Mouse (Mus musculus): ENCODE measurements around the gene Ypel2. TPM values are rescaled to one million over a fixed set of nuclear protein-coding genes. Genes with fewer than 3 reads are reported as not detected.

The Ypel2 gene
- polyA plus RNA-seq, 1 experiment from 2014 or later: 16.8 TPM

GRCm38 (mm10) chr11:86971057-86971753 is 22.3 kb downstream of the Ypel2 start:
- H3K4me1 ChIP-seq (ENCODE audit: control insufficient read depth, insufficient read depth, low read length): peaks cover 21% of the 10 kb centered on the region; the same call in 1 of the 2 replicates
- H3K4me2 ChIP-seq: no peak overlapping the region
- H3K4me3 ChIP-seq (ENCODE audit: low read depth, low read length): no peak overlapping the region
- no peak for ATAC-seq (replicated peaks; ENCODE audit: insufficient number of reproducible peaks, low FRiP score, low TSS enrichment)
- H3K9me3 ChIP-seq (replicated peaks; ENCODE audit: control insufficient read depth, low read length): no peaks in the 10 kb centered on the region
- H3K27ac ChIP-seq (ENCODE audit: low read depth, low read length): no peak overlapping the region
- H3K27me3 ChIP-seq (ENCODE audit: control insufficient read depth, insufficient read depth, low read length): no peaks in the 10 kb centered on the region
- H3K36me3 ChIP-seq (ENCODE audit: control insufficient read depth, insufficient read depth, low read length): peaks cover 8% of the 10 kb centered on the region; the same call in 1 of the 2 replicates
- 70% methylated on average over 7 of the region's 7 CpGs for whole genome bisulfite sequencing (ENCODE audit: insufficient replicate concordance)
- no peak overlapping the region for H3K9ac ChIP-seq (ENCODE audit: low read depth, low read length)

DNA sequence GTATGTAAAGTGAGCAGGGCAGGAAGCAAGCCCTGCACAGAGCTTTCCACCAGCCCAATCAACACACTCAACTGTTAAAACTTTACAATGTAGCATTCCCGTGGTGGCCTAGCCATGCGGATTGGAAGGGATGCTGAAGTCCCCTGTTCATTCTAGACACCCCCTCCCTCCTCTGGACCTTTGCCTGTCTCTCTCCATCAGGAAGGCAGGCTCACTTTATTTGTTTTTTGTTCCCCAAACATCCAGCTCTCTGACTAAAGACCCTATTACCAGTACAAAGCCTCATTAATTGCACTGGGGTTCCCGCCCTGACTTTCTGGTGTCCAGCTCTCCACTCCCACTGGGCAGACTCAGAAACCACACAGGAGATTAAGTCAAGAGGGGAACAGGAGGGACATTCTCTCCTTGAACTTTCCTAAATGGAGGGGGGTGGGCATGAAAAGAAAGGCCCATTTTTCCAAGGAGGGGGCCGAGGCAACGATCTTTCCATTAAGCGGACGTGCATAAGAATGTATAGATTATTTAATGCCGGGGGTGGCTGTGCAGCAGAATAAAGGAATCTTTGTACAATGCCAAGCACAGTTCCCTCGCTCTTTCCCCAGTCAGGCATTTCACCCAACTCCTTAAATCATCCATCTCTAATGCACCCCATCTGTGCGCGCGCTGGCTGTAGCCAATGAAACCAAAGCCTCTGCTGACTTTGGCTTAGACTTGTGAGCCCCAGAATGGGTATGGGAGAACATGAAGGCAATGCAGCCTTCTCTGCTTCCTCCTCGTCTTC is 24.3 kb downstream of the Ypel2 start:
- Histone ChIP-seq H3K4me2 (no peak overlapping the region), H3K4me1 (ENCODE audit: control insufficient read depth, insufficient read depth, low read length) (peaks cover 29% of the 10 kb centered on the region), H3K27me3 (ENCODE audit: control insufficient read depth, insufficient read depth, low read length) (no peaks in the 10 kb centered on the region), H3K9me3 (replicated peaks; ENCODE audit: control insufficient read depth, low read length) (no peaks in the 10 kb centered on the region), H3K9ac (ENCODE audit: low read depth, low read length) (no peak overlapping the region), H3K4me3 (ENCODE audit: low read depth, low read length) (no peak overlapping the region), H3K36me3 (ENCODE audit: control insufficient read depth, insufficient read depth, low read length) (peaks cover 8% of the 10 kb centered on the region; the same call in 1 of the 2 replicates), H3K27ac (ENCODE audit: low read depth, low read length) (peak overlapping the region; percentile 31; the same call in 1 of the 2 replicates)
- ATAC-seq (replicated peaks; ENCODE audit: insufficient number of reproducible peaks, low FRiP score, low TSS enrichment): no peak
- 74% methylated on average over 13 of the region's 13 CpGs for WGBS (ENCODE audit: insufficient replicate concordance)

GRCm38 (mm10) chr11:86967506-86967905 is 26.0 kb downstream of the Ypel2 start:
- no peaks in the 10 kb centered on the region for H3K9me3 ChIP-seq (replicated peaks; ENCODE audit: control insufficient read depth, low read length)
- H3K4me3 ChIP-seq (ENCODE audit: low read depth, low read length): no peak overlapping the region
- peaks cover 40% of the 10 kb centered on the region for H3K4me1 ChIP-seq (ENCODE audit: control insufficient read depth, insufficient read depth, low read length)
- 81% methylated on average over 9 of the region's 9 CpGs for WGBS (ENCODE audit: insufficient replicate concordance)
- H3K36me3 ChIP-seq (ENCODE audit: control insufficient read depth, insufficient read depth, low read length): peaks cover 8% of the 10 kb centered on the region; the same call in 1 of the 2 replicates
- ATAC-seq (replicated peaks; ENCODE audit: insufficient number of reproducible peaks, low FRiP score, low TSS enrichment): no peak
- no peaks in the 10 kb centered on the region for H3K27me3 ChIP-seq (ENCODE audit: control insufficient read depth, insufficient read depth, low read length)
- H3K9ac ChIP-seq (ENCODE audit: low read depth, low read length): no peak overlapping the region
- no peak overlapping the region for H3K4me2 ChIP-seq
- no peak overlapping the region for H3K27ac ChIP-seq (ENCODE audit: low read depth, low read length)

- Histone ChIP-seq H3K27me3 (ENCODE audit: control insufficient read depth, insufficient read depth, low read length) (no peaks in the 10 kb centered on the region), H3K4me2 (no peak overlapping the region), H3K4me3 (ENCODE audit: low read depth, low read length) (no peak overlapping the region), H3K36me3 (ENCODE audit: control insufficient read depth, insufficient read depth, low read length) (peaks cover 8% of the 10 kb centered on the region; the same call in 1 of the 2 replicates), H3K9ac (ENCODE audit: low read depth, low read length) (no peak overlapping the region), H3K4me1 (ENCODE audit: control insufficient read depth, insufficient read depth, low read length) (peaks cover 48% of the 10 kb centered on the region), H3K27ac (ENCODE audit: low read depth, low read length) (no peak overlapping the region), H3K9me3 (replicated peaks; ENCODE audit: control insufficient read depth, low read length) (no peaks in the 10 kb centered on the region)
- no peak for ATAC-seq (replicated peaks; ENCODE audit: insufficient number of reproducible peaks, low FRiP score, low TSS enrichment)
- WGBS (ENCODE audit: insufficient replicate concordance): 89% methylated on average over 3 of the region's 3 CpGs
These were observed 26.8 kb downstream of the Ypel2 start for GRCm38 (mm10) chr11:86966696-86967095.

DNA sequence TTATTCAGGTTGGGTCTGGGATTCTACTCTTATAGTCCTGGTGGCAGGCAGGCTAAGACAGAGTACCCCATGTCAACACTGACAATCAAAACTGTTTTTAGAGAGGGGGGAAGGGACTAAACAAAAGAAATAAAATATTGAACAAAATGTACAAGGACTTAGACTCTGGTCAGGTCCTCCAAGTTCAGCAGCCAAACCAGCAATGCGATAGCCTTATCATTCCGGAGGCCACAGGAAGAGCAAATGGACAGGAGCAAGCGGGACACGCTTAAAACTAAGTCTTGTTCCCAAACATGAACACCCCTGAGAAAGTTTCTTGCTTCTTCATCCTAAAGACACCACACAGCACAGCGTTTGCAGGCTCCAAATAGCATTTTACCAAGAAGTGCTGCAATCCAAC is 28.4 kb downstream of the Ypel2 start:
- Histone ChIP-seq H3K4me3 (ENCODE audit: low read depth, low read length) (no peak overlapping the region), H3K27me3 (ENCODE audit: control insufficient read depth, insufficient read depth, low read length) (no peaks in the 10 kb centered on the region), H3K36me3 (ENCODE audit: control insufficient read depth, insufficient read depth, low read length) (peaks cover 4% of the 10 kb centered on the region; the same call in 1 of the 2 replicates), H3K4me1 (ENCODE audit: control insufficient read depth, insufficient read depth, low read length) (peaks cover 64% of the 10 kb centered on the region), H3K27ac (ENCODE audit: low read depth, low read length) (no peak overlapping the region), H3K9ac (ENCODE audit: low read depth, low read length) (no peak overlapping the region), H3K4me2 (no peak overlapping the region), H3K9me3 (replicated peaks; ENCODE audit: control insufficient read depth, low read length) (no peaks in the 10 kb centered on the region)
- 57% methylated on average over 5 of the region's 5 CpGs for WGBS (ENCODE audit: insufficient replicate concordance)
- ATAC-seq (replicated peaks; ENCODE audit: insufficient number of reproducible peaks, low FRiP score, low TSS enrichment): no peak

GRCm38 (mm10) chr11:86963698-86964097 is 29.8 kb downstream of the Ypel2 start:
- Histone ChIP-seq H3K4me2 (no peak overlapping the region), H3K36me3 (ENCODE audit: control insufficient read depth, insufficient read depth, low read length) (peaks cover 4% of the 10 kb centered on the region; the same call in 1 of the 2 replicates), H3K4me3 (ENCODE audit: low read depth, low read length) (no peak overlapping the region), H3K27ac (ENCODE audit: low read depth, low read length) (peak overlapping the region; percentile 89), H3K27me3 (ENCODE audit: control insufficient read depth, insufficient read depth, low read length) (no peaks in the 10 kb centered on the region), H3K9ac (ENCODE audit: low read depth, low read length) (no peak overlapping the region), H3K9me3 (replicated peaks; ENCODE audit: control insufficient read depth, low read length) (no peaks in the 10 kb centered on the region), H3K4me1 (ENCODE audit: control insufficient read depth, insufficient read depth, low read length) (peaks cover 73% of the 10 kb centered on the region)
- ATAC-seq (replicated peaks; ENCODE audit: insufficient number of reproducible peaks, low FRiP score, low TSS enrichment): no peak
- 48% methylated on average over 10 of the region's 10 CpGs for WGBS (ENCODE audit: insufficient replicate concordance)

GRCm38 (mm10) chr11:86963027-86963426 is 30.5 kb downstream of the Ypel2 start:
- H3K4me1 ChIP-seq (ENCODE audit: control insufficient read depth, insufficient read depth, low read length): peaks cover 73% of the 10 kb centered on the region
- peaks cover 4% of the 10 kb centered on the region; the same call in 1 of the 2 replicates for H3K36me3 ChIP-seq (ENCODE audit: control insufficient read depth, insufficient read depth, low read length)
- no peaks in the 10 kb centered on the region for H3K9me3 ChIP-seq (replicated peaks; ENCODE audit: control insufficient read depth, low read length)
- ATAC-seq (replicated peaks; ENCODE audit: insufficient number of reproducible peaks, low FRiP score, low TSS enrichment): no peak
- H3K27me3 ChIP-seq (ENCODE audit: control insufficient read depth, insufficient read depth, low read length): no peaks in the 10 kb centered on the region
- peak overlapping the region; percentile 89 for H3K27ac ChIP-seq (ENCODE audit: low read depth, low read length)
- H3K9ac ChIP-seq (ENCODE audit: low read depth, low read length): no peak overlapping the region
- H3K4me2 ChIP-seq: no peak overlapping the region
- WGBS (ENCODE audit: insufficient replicate concordance): 16% methylated on average over 1 of the region's 1 CpGs
- H3K4me3 ChIP-seq (ENCODE audit: low read depth, low read length): no peak overlapping the region

DNA sequence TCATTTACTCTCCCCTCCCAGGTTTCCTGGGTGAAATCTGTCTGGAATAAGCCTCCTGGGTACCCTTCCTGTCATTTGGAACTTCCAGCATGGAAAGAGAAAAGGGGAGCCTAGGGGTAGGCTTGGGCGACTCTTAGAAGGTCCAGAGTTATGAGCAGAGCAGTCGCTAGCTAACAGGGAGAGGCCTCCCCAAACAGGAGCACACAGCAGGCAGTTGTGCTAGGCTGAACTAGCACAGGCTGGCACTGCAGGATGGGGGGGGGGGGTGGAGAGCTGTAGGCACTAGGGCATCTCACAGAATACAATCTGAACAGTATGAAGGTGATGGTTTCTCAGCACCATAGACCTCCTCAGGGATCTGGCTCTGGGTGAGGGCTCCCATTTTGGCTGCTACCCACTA is 31.1 kb downstream of the Ypel2 start:
- Histone ChIP-seq H3K9ac (ENCODE audit: low read depth, low read length) (0 out of 2 replicates have a peak overlapping the region, but pooled peaks have one; percentile 2), H3K4me3 (ENCODE audit: low read depth, low read length) (no peak overlapping the region), H3K4me2 (peak overlapping the region; percentile 44), H3K9me3 (replicated peaks; ENCODE audit: control insufficient read depth, low read length) (no peaks in the 10 kb centered on the region), H3K36me3 (ENCODE audit: control insufficient read depth, insufficient read depth, low read length) (0 out of 2 replicates have a peak, but pooled peaks cover 4% of the 10 kb centered on the region), H3K27me3 (ENCODE audit: control insufficient read depth, insufficient read depth, low read length) (no peaks in the 10 kb centered on the region), H3K27ac (ENCODE audit: low read depth, low read length) (peak overlapping the region; percentile 89), H3K4me1 (ENCODE audit: control insufficient read depth, insufficient read depth, low read length) (peaks cover 80% of the 10 kb centered on the region)
- WGBS (ENCODE audit: insufficient replicate concordance): 23% methylated on average over 2 of the region's 2 CpGs
- ATAC-seq (replicated peaks; ENCODE audit: insufficient number of reproducible peaks, low FRiP score, low TSS enrichment): no peak
